Mouse (Mus musculus) spleen, adult 2 months (tissue): ENCODE results near the gene Asf1b. TPM values are rescaled to one million over a fixed set of nuclear protein-coding genes. Genes with fewer than 3 reads are reported as not detected.

Experiments used
- DNase-seq, 2 experiments: peaks; one replicate each; pipeline versions ENCODE4 v3.0.0 to v3.0.0-alpha.2; 2012 to 2021; ENCODE audit warnings: low spot score in 2 of 2, low read depth in 1 of 2
- H3K27ac ChIP-seq: fragments of 200-500 bp; 2 replicates; pipeline ENCODE4 v1.5.1; 2012; ENCODE audit warnings: low read length, inconsistent platforms; ENCODE audit not compliant: insufficient read depth
- H3K27me3 ChIP-seq: fragments of 200-500 bp; 2 replicates; pipeline ENCODE4 v1.6.1; 2012; ENCODE audit warnings: mild to moderate bottlenecking, moderate library complexity, low read length, inconsistent platforms; ENCODE audit not compliant: control insufficient read depth, insufficient read depth
- H3K36me3 ChIP-seq: fragments of 200-500 bp; 2 replicates; pipeline ENCODE4 v1.6.1; 2012; ENCODE audit warnings: mild to moderate bottlenecking, low read length, inconsistent platforms; ENCODE audit not compliant: control insufficient read depth, insufficient read depth
- H3K4me1 ChIP-seq: fragments of 200-500 bp; 2 replicates; pipeline ENCODE4 v1.6.1; 2011; ENCODE audit warnings: inconsistent platforms; ENCODE audit not compliant: control insufficient read depth, insufficient read depth, insufficient read length
- H3K4me3 ChIP-seq: fragments of 200-500 bp; 2 replicates; pipeline ENCODE4 v1.5.1; 2011; ENCODE audit warnings: mild to moderate bottlenecking, inconsistent platforms; ENCODE audit not compliant: insufficient read depth, insufficient read length; ENCODE audit errors: extremely low read depth
- CTCF ChIP-seq: fragments of 200-500 bp; IDR thresholded peaks from 2 replicates; pipeline ENCODE4 v1.5.1; 2011; ENCODE audit warnings: mild to moderate bottlenecking, inconsistent platforms; ENCODE audit not compliant: insufficient read depth, insufficient read length, insufficient replicate concordance; ENCODE audit errors: extremely low read depth
- POLR2A ChIP-seq: fragments of 200-500 bp; IDR thresholded peaks from 2 replicates; pipeline ENCODE4 v1.6.1; 2011; ENCODE audit warnings: low read depth, low read length, inconsistent platforms
- WGBS: fragments of 180-500 bp; shearing (Covaris S2); methylation state at CpG from one replicate; pipeline ENCODE4 v1.1.7; 2018; 5-methylcytosine and 5-hydroxymethylcytosine counted together
- polyA plus RNA-seq: library from polyadenylated mRNA; depleted of rRNA; stranded (reverse); fragments of >200 nt; gene quantifications from 2 replicates; pipeline ENCODE4 v1.2.3, GENCODE M21; 2012

The Asf1b gene
- polyA plus RNA-seq, 1 experiment, result 33.2 TPM

- Histone ChIP-seq H3K4me1 (no peaks in the 10 kb centered on the region), H3K27me3 (no peaks in the 10 kb centered on the region), H3K36me3 (peaks cover 7% of the 10 kb centered on the region; the same call in 1 of the 2 replicates), H3K4me3 (no peak overlapping the region), H3K27ac (no peak overlapping the region)
- no peak for TF ChIP-seq POLR2A
- no peak for TF ChIP-seq CTCF
- no peak for DNase-seq
- WGBS, result 86% methylated on average over 2 of the region's 2 CpGs
These were observed 20.3 kb upstream of the Asf1b start for GRCm38 (mm10) chr8:83934994-83935393.

- TF ChIP-seq CTCF (no peak), POLR2A (no peak)
- Histone ChIP-seq H3K27me3 (no peaks in the 10 kb centered on the region), H3K4me1 (no peaks in the 10 kb centered on the region), H3K4me3 (no peak overlapping the region), H3K36me3 (peaks cover 7% of the 10 kb centered on the region; the same call in 1 of the 2 replicates), H3K27ac (no peak overlapping the region)
- WGBS, result 87% methylated on average over 8 of the region's 8 CpGs
- DNase-seq, result no peak
These were observed 19.9 kb upstream of the Asf1b start for GRCm38 (mm10) chr8:83935435-83935834.

GRCm38 (mm10) chr8:83937645-83938044 is 17.7 kb upstream of the Asf1b start:
- TF ChIP-seq CTCF, result no peak
- no peak for TF ChIP-seq POLR2A
- no peak for DNase-seq
- no peak overlapping the region for H3K4me3 ChIP-seq
- no peaks in the 10 kb centered on the region for H3K4me1 ChIP-seq
- H3K36me3 ChIP-seq, result peaks cover 7% of the 10 kb centered on the region; the same call in 1 of the 2 replicates
- H3K27me3 ChIP-seq, result no peaks in the 10 kb centered on the region
- 95% methylated on average over 7 of the region's 7 CpGs for WGBS
- H3K27ac ChIP-seq, result no peak overlapping the region

GRCm38 (mm10) chr8:83938330-83938729 is 17.0 kb upstream of the Asf1b start:
- TF ChIP-seq POLR2A (no peak), CTCF (no peak)
- H3K36me3 ChIP-seq, result peaks cover 7% of the 10 kb centered on the region; the same call in 1 of the 2 replicates

GRCm38 (mm10) chr8:83941066-83941677 is 14.1 kb upstream of the Asf1b start:
- no peak for DNase-seq
- no peak overlapping the region for H3K4me3 ChIP-seq
- TF ChIP-seq POLR2A, result no peak
- TF ChIP-seq CTCF, result no peak

More at GRCm38 (mm10) chr8:83938330-83938729, 17.0 kb upstream of the Asf1b start:
- H3K4me1 ChIP-seq, result no peaks in the 10 kb centered on the region
- no peak for DNase-seq
- H3K27ac ChIP-seq, result no peak overlapping the region
- no peak overlapping the region for H3K4me3 ChIP-seq
- no peaks in the 10 kb centered on the region for H3K27me3 ChIP-seq
- 94% methylated on average over 15 of the region's 15 CpGs for WGBS

GRCm38 (mm10) chr8:83942446-83942845 is 12.9 kb upstream of the Asf1b start:
- no peaks in the 10 kb centered on the region for H3K4me1 ChIP-seq
- 0 out of 2 replicates have a peak, but pooled peaks cover 1% of the 10 kb centered on the region for H3K36me3 ChIP-seq
- TF ChIP-seq POLR2A (no peak), CTCF (no peak)
- no peak for DNase-seq
- WGBS, result 87% methylated on average over 1 of the region's 1 CpGs
- no peaks in the 10 kb centered on the region for H3K27me3 ChIP-seq
- H3K4me3 ChIP-seq, result no peak overlapping the region
- H3K27ac ChIP-seq, result no peak overlapping the region

More at GRCm38 (mm10) chr8:83941066-83941677, 14.1 kb upstream of the Asf1b start:
- Histone ChIP-seq H3K27me3 (no peaks in the 10 kb centered on the region), H3K27ac (no peak overlapping the region), H3K4me1 (no peaks in the 10 kb centered on the region), H3K36me3 (0 out of 2 replicates have a peak, but pooled peaks cover 1% of the 10 kb centered on the region)
- WGBS, result 90% methylated on average over 6 of the region's 6 CpGs

GRCm38 (mm10) chr8:83945540-83945939 is 9.8 kb upstream of the Asf1b start:
- no peak for DNase-seq
- no peak overlapping the region for H3K4me3 ChIP-seq
- H3K27ac ChIP-seq, result no peak overlapping the region
- TF ChIP-seq POLR2A (no peak), CTCF (no peak)
- H3K4me1 ChIP-seq, result no peaks in the 10 kb centered on the region
- WGBS, result 60% methylated on average over 3 of the region's 3 CpGs
- no peaks in the 10 kb centered on the region for H3K27me3 ChIP-seq
- H3K36me3 ChIP-seq, result no peaks in the 10 kb centered on the region
